Mouse (Mus musculus): ENCODE measurements around the gene Mfsd6.

Gene Mfsd6

GRCm38 (mm10) chr1:52640266-52640665, 87.0 kb downstream of the Mfsd6 start:
- no peak for DNase-seq (ENCODE audit: low spot score)

- DNase-seq (ENCODE audit: low spot score): no peak
Observed at GRCm38 (mm10) chr1:52639090-52639489, 88.2 kb downstream of the Mfsd6 start.

- no peak for DNase-seq (ENCODE audit: low spot score)
Observed at GRCm38 (mm10) chr1:52638101-52638500, 89.2 kb downstream of the Mfsd6 start.

- no peak for DNase-seq (ENCODE audit: low spot score)
Observed at GRCm38 (mm10) chr1:52635932-52636331, 91.3 kb downstream of the Mfsd6 start.

- no peak for DNase-seq (ENCODE audit: low spot score)
Observed at GRCm38 (mm10) chr1:52634251-52634650, 93.0 kb downstream of the Mfsd6 start.

- DNase-seq (ENCODE audit: low spot score): no peak
Observed at GRCm38 (mm10) chr1:52631570-52631969, 95.7 kb downstream of the Mfsd6 start.

GRCm38 (mm10) chr1:52630937-52631299, 96.3 kb downstream of the Mfsd6 start:
- no peak for DNase-seq (ENCODE audit: low spot score)

GRCm38 (mm10) chr1:52630248-52630936, 96.9 kb downstream of the Mfsd6 start, which contains the start of gene Nemp2:
Nemp2 (plus strand) TSS chr1:52630703.
- peak; percentile 82 for DNase-seq (ENCODE audit: low spot score)

GRCm38 (mm10) chr1:52620442-52620841, 106.8 kb downstream of the Mfsd6 start:
- no peak for DNase-seq (ENCODE audit: low spot score)

GRCm38 (mm10) chr1:52618217-52618616, 109.0 kb downstream of the Mfsd6 start:
- no peak for DNase-seq (ENCODE audit: low spot score)

GRCm38 (mm10) chr1:52608486-52608885, 118.8 kb downstream of the Mfsd6 start:
- no peak for DNase-seq (ENCODE audit: low spot score)

- DNase-seq (ENCODE audit: low spot score): no peak
Observed at GRCm38 (mm10) chr1:52607700-52608099, 119.6 kb downstream of the Mfsd6 start.

All from ovary, adult 18-20 months (tissue).